Mouse (Mus musculus): ENCODE measurements around the gene Opcml.

GRCm38 (mm10) chr9:28354978-28355377 lies 564.4 kb downstream of the Opcml start:
- TF ChIP-seq CTCF (IDR thresholded peaks at IDR 0.05; ENCODE audit: extremely low read depth, insufficient read length, insufficient replicate concordance, low read depth, low read length) (no peak), POLR2A (IDR thresholded peaks at IDR 0.05; ENCODE audit: low read depth, low read length) (no peak)

All from small intestine, adult 2 months (tissue).